Mouse (Mus musculus) olfactory bulb, adult 2 months (tissue): ENCODE measurements around the gene Mapk8.

Experiments used
- CTCF ChIP-seq: fragments of 200-500 bp; IDR thresholded peaks from 2 replicates; pipeline ENCODE4 v1.5.1; 2012; ENCODE audit warnings: low read depth, mild to moderate bottlenecking, low read length, moderate library complexity; ENCODE audit not compliant: insufficient read depth
- POLR2A ChIP-seq: fragments of 200-500 bp; IDR thresholded peaks from 2 replicates; pipeline ENCODE4 v1.6.1; 2012; ENCODE audit warnings: mild to moderate bottlenecking, low read depth, low read length, moderate library complexity; ENCODE audit not compliant: insufficient read depth

- TF ChIP-seq CTCF (no peak), POLR2A (no peak)
Observed at GRCm38 (mm10) chr14:33378723-33379122, 68.2 kb downstream of the Mapk8 start.
